Mouse (Mus musculus) ES-Bruce4 (cell line): Measurements from ENCODE around the gene March1.

Experiments used
- CTCF ChIP-seq: IDR thresholded peaks from one replicate; pipeline ENCODE4 v1.8.1; 2011; ENCODE audit warnings: low read depth, low read length
- EP300 ChIP-seq: IDR thresholded peaks from 2 replicates; pipeline ENCODE4 v1.6.1; 2011; ENCODE audit warnings: low read depth, low read length; ENCODE audit not compliant: insufficient read depth
- POLR2A ChIP-seq: IDR thresholded peaks from one replicate; pipeline ENCODE4 v1.8.1; 2011; ENCODE audit warnings: low read length; ENCODE audit not compliant: insufficient read depth

- TF ChIP-seq POLR2A (no peak), CTCF (no peak), EP300 (no peak)
Observed at GRCm38 (mm10) chr8:65655924-65656323, 38.2 kb downstream of the March1 start.
